Mouse (Mus musculus): Measurements from ENCODE around the gene Tspan12. TPM values are rescaled to one million over a fixed set of nuclear protein-coding genes. Genes with fewer than 3 reads are reported as not detected.

Gene Tspan12
- polyA plus RNA-seq, 1 experiment from 2014 or later = 117 TPM

DNA sequence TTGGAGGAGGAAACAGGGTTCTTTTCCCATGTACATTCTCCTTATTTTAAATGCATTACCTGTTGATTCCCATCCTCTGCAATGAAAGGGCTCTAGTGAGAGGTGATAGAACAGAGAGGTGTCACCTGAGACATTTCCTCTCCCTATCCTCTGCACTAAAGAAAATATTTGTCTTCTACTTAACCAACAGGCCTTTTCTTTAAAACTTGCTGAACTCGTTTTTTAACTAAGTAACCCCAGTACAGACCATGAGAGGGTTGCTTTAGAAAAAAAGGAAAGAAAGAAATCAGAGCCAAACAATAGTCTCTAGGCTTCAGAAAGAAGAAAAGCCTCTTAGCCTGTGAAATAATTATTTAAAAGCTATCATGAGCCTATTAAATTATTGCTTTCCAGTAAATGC, 11.2 kb upstream of the Tspan12 start:
- Histone ChIP-seq H3K4me1 (ENCODE audit: insufficient read depth) (no peaks in the 10 kb centered on the region), H3K9me3 (ENCODE audit: low read length) (no peaks in the 10 kb centered on the region), H3K4me3 (ENCODE audit: low read depth, low read length) (no peak overlapping the region), H3K36me3 (replicated peaks; ENCODE audit: insufficient read depth, low read length) (no peaks in the 10 kb centered on the region), H3K27ac (ENCODE audit: low read depth) (no peak overlapping the region), H3K27me3 (ENCODE audit: insufficient read depth, low read length) (no peaks in the 10 kb centered on the region), H3K4me2 (ENCODE audit: low read depth, low read length) (no peak overlapping the region), H3K9ac (replicated peaks) (no peak overlapping the region)
- DNase-seq (no peak), ATAC-seq (no peak)
- WGBS (ENCODE audit: insufficient replicate concordance) = 22% methylated on average over 1 of the region's 1 CpGs
- TF ChIP-seq EP300 (IDR thresholded peaks at IDR 0.05; ENCODE audit: low read depth) (no peak), CTCF (IDR thresholded peaks at IDR 0.05; ENCODE audit: low read depth) (no peak)

DNA sequence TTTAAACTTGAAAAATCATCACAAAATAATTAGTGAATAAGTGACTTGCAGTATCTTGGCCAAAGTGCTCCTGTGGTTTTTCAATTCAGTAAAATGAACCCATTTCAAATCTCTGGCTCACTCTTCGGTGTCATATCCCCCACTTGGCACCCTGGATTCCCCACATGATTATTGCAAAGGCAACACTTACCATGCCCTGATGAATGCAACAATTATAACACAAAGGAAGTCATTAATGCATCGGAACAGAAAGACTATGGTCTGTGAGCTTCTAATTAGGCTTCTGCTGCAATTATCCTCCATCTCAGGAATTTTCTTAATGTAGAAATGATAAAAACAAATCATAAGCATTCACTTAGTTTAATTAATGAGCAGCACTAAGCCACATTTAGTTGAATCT, 9.0 kb upstream of the Tspan12 start:
- TF ChIP-seq CTCF (IDR thresholded peaks at IDR 0.05; ENCODE audit: low read depth) (no peak), EP300 (IDR thresholded peaks at IDR 0.05; ENCODE audit: low read depth) (no peak)
- no peak overlapping the region for H3K27ac ChIP-seq (ENCODE audit: low read depth)
- H3K4me3 ChIP-seq (ENCODE audit: low read depth, low read length) = no peak overlapping the region
- H3K27me3 ChIP-seq (ENCODE audit: insufficient read depth, low read length) = no peaks in the 10 kb centered on the region
- no peak for DNase-seq
- no peaks in the 10 kb centered on the region for H3K9me3 ChIP-seq (ENCODE audit: low read length)
- no peaks in the 10 kb centered on the region for H3K4me1 ChIP-seq (ENCODE audit: insufficient read depth)
- H3K9ac ChIP-seq (replicated peaks) = no peak overlapping the region
- no peak overlapping the region for H3K4me2 ChIP-seq (ENCODE audit: low read depth, low read length)
- no peak for ATAC-seq
- WGBS (ENCODE audit: insufficient replicate concordance) = 69% methylated on average over 2 of the region's 2 CpGs
- no peaks in the 10 kb centered on the region for H3K36me3 ChIP-seq (replicated peaks; ENCODE audit: insufficient read depth, low read length)

DNA sequence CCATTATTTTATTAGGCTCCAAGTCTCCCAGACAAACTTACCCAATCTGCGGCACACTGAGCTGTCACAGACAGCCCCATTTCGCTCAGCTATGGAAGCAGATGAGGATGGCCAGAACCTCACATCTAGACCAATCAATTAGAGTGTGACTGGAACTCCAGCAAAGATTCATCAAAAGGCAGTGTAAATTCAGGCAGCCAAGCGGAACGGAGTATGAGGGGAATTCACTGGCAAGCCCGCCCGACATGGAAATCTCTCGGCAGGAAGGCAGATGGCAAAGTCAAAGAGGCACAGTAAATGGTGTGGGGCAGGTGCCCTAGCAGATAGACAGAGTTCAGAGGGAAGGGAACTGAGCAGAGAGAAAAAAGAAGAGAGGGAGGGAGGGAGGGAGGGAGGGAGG, 5.5 kb upstream of the Tspan12 start:
- Histone ChIP-seq H3K4me3 (ENCODE audit: low read depth, low read length) (no peak overlapping the region), H3K36me3 (replicated peaks; ENCODE audit: insufficient read depth, low read length) (no peaks in the 10 kb centered on the region), H3K27me3 (ENCODE audit: insufficient read depth, low read length) (no peaks in the 10 kb centered on the region), H3K27ac (ENCODE audit: low read depth) (no peak overlapping the region), H3K4me1 (ENCODE audit: insufficient read depth) (no peaks in the 10 kb centered on the region), H3K9ac (replicated peaks) (no peak overlapping the region), H3K4me2 (ENCODE audit: low read depth, low read length) (no peak overlapping the region), H3K9me3 (ENCODE audit: low read length) (no peaks in the 10 kb centered on the region)
- no peak for TF ChIP-seq CTCF (IDR thresholded peaks at IDR 0.05; ENCODE audit: low read depth)
- no peak for TF ChIP-seq EP300 (IDR thresholded peaks at IDR 0.05; ENCODE audit: low read depth)
- DNase-seq = no peak
- ATAC-seq = no peak
- WGBS (ENCODE audit: insufficient replicate concordance) = 55% methylated on average over 7 of the region's 7 CpGs

DNA sequence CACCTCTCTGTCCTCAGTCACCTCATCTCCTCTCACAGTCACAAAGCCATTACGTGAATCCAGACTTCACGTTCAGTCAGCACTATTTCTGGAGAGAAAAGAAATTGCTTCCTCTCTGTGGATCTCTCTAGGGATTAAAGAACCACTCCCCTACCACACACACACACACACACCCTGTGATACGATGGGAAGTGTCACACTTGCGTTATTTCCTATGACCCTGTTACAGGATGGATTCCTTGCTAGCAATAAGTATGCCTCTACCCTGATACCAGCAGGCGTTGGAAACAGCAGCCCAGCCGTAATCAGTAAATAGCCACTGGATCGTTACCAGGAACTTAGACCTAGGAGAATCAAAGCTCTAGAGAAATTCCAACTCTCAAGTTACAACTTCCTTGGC, 3.6 kb upstream of the Tspan12 start:
- H3K36me3 ChIP-seq (replicated peaks; ENCODE audit: insufficient read depth, low read length) = no peaks in the 10 kb centered on the region
- WGBS (ENCODE audit: insufficient replicate concordance) = 43% methylated on average over 7 of the region's 7 CpGs
- no peaks in the 10 kb centered on the region for H3K9me3 ChIP-seq (ENCODE audit: low read length)
- TF ChIP-seq CTCF (IDR thresholded peaks at IDR 0.05; ENCODE audit: low read depth) = no peak
- no peak for TF ChIP-seq EP300 (IDR thresholded peaks at IDR 0.05; ENCODE audit: low read depth)
- H3K4me2 ChIP-seq (ENCODE audit: low read depth, low read length) = no peak overlapping the region
- H3K9ac ChIP-seq (replicated peaks) = no peak overlapping the region
- H3K4me3 ChIP-seq (ENCODE audit: low read depth, low read length) = no peak overlapping the region
- H3K4me1 ChIP-seq (ENCODE audit: insufficient read depth) = no peaks in the 10 kb centered on the region
- ATAC-seq (no peak), DNase-seq (no peak)
- peaks cover 9% of the 10 kb centered on the region; the same call in 1 of the 2 replicates for H3K27me3 ChIP-seq (ENCODE audit: insufficient read depth, low read length)
- H3K27ac ChIP-seq (ENCODE audit: low read depth) = no peak overlapping the region

DNA sequence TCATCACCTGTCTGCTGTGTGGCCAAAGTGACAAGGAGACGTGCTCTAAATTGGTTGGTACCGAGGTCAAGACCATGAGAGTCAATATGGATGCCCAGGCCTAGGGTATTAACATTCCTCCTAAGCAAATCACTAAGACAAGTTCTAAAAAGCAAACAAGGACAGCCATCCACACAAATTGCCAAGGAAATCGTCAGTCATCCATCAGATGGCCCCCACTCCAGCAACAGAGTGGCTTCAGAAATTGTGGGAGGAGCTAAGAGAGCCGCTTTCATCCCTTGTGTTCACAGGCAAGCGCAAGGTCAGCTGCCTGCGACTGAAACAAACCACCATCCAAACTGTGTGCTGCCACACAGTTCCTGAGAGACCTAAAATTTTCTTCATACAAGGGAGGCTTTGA, 1.0 kb upstream of the Tspan12 start:
- no peak for DNase-seq
- H3K27ac ChIP-seq (ENCODE audit: low read depth) = peak overlapping the region; percentile 84
- no peak overlapping the region for H3K9ac ChIP-seq (replicated peaks)
- 40% methylated on average over 6 of the region's 6 CpGs for WGBS (ENCODE audit: insufficient replicate concordance)
- H3K27me3 ChIP-seq (ENCODE audit: insufficient read depth, low read length) = peaks cover 9% of the 10 kb centered on the region; the same call in 1 of the 2 replicates
- H3K4me2 ChIP-seq (ENCODE audit: low read depth, low read length) = no peak overlapping the region
- ATAC-seq = no peak
- no peaks in the 10 kb centered on the region for H3K4me1 ChIP-seq (ENCODE audit: insufficient read depth)
- no peaks in the 10 kb centered on the region for H3K36me3 ChIP-seq (replicated peaks; ENCODE audit: insufficient read depth, low read length)
- H3K9me3 ChIP-seq (ENCODE audit: low read length) = no peaks in the 10 kb centered on the region
- no peak overlapping the region for H3K4me3 ChIP-seq (ENCODE audit: low read depth, low read length)
- TF ChIP-seq CTCF (IDR thresholded peaks at IDR 0.05; ENCODE audit: low read depth) = no peak

DNA sequence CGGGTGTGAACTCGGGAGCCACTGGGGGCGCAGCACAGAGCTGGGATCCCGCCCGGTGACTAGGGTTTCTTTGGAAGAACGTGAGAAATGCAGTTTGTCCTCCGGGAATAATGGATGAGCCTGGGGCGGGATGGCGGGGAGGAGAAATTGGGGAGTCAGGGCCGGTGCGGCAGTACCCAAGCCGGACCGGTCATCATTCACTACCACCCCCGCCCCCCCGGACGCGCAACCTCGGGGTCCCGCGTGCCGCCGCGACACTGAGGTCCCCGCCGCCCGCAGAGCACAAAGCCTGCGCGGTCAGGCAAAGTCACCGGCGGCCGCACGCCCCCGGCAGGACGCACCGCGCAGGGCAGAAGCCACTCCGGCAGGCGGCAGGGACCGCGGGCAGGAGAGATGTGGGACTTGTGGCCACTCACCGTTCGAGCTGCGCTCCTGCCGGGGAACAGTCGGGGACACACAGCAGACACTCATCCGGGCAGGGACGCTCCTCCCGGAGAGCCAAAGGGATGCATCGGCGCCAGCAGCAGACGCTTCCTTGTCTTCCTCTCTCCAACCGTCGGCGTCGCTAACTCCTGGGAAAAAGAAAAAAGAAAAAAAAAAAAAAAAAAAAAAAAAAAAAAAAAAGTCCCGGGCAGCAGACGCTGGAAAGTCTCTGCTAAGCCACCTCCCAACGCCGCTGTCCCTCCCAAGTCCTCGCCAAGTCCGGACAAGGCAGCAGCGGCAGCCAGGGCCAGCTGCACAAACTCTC, 545 bp downstream of the Tspan12 start:
- peak; percentile 80 for ATAC-seq
- WGBS (ENCODE audit: insufficient replicate concordance) = under 1% methylated on average over 55 of the region's 62 CpGs

More for the DNA sequence above, 545 bp downstream of the Tspan12 start:
- peak; percentile 63 for DNase-seq
- no peaks in the 10 kb centered on the region for H3K4me1 ChIP-seq (ENCODE audit: insufficient read depth)
- H3K4me3 ChIP-seq (ENCODE audit: low read depth, low read length) = peak overlapping the region; percentile 75
- H3K9me3 ChIP-seq (ENCODE audit: low read length) = no peaks in the 10 kb centered on the region
- H3K4me2 ChIP-seq (ENCODE audit: low read depth, low read length) = peak overlapping the region; percentile 77
- H3K36me3 ChIP-seq (replicated peaks; ENCODE audit: insufficient read depth, low read length) = no peaks in the 10 kb centered on the region
- no peak for TF ChIP-seq EP300 (IDR thresholded peaks at IDR 0.05; ENCODE audit: low read depth)
- TF ChIP-seq CTCF (IDR thresholded peaks at IDR 0.05; ENCODE audit: low read depth) = peak; percentile 29; the same call in 1 of the 2 replicates
- peak overlapping the region; percentile 96 for H3K27ac ChIP-seq (ENCODE audit: low read depth)
- peaks cover 9% of the 10 kb centered on the region; the same call in 1 of the 2 replicates for H3K27me3 ChIP-seq (ENCODE audit: insufficient read depth, low read length)
- peak overlapping the region; percentile 77 for H3K9ac ChIP-seq (replicated peaks)
